Mouse (Mus musculus): ENCODE measurements around the gene Fam53b.

The Fam53b gene

DNA sequence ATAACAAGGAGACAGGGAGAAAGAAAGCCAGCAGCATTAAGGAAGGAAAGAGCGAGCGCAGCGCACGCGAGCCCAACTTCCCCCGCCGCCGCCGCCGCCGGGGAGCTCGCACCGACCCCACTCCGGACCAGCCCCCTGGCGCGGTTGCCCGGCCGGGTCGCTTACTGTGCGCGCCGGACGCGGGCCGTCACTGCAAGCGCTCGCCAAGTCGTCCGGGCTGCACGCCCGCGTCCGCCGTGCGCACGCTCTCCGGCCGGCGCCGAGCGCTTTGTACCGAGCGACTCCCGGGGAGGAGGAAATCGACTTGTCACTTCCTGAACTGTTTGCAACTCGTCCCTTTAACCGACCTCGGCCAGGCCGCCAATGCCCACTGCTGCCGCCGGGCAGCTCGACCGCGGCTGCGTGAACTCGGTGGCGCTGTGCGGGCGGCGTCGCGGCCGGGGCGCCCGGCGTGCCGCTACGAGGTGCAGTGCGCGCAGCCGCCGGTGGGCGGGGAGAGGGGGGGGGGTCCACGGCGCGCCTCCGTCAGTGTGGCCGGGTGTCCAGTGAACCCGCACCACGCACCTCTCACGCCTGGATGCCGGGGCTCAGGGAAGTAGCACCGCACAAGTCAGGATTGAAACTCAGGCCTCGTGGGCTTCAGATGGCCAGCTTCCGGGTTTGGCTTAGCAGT, at the start of gene Fam53b:
TSS of gene Fam53b (minus strand) at position 471 of the 673 bp plus-strand sequence.
- in situ Hi-C loops (cut with MboI, MseI): no loop called here

- in situ Hi-C loops (cut with MboI, MseI): no loop called here
Measured at GRCm38 (mm10) chr7:132859042-132859958, 45.6 kb upstream of the Fam53b start, which contains the start of gene Abraxas2. TSS of gene Abraxas2 (plus strand) at chr7:132859225.

DNA sequence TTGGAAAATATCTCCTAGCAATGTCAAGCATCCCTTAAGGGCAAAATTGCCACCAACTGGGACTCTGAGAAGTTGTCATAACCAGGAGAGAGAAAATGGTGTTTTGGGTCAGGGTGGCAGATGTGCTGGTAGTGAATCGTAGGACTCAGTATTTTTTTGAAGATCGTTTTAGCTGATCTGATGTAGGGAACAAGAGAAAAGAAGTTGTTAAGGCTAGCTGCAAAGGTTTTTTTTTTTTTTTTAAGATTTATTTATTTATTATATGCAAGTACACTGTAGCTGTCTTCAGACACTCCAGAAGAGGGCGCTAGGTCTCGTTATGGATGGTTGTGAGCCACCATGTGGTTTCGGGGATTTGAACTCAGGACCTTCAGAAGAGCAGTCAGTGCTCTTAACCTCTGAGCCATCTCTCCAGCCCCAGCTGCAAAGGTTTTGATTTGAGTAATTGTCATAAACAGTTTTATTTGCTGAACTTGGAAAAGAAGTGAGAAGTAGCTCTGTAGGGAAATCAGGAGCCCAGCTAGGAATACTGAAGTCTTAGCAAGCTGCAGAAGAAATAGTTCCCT, 44.4 kb upstream of the Fam53b start:
- in situ Hi-C loops (cut with MboI, MseI): no loop called here

DNA sequence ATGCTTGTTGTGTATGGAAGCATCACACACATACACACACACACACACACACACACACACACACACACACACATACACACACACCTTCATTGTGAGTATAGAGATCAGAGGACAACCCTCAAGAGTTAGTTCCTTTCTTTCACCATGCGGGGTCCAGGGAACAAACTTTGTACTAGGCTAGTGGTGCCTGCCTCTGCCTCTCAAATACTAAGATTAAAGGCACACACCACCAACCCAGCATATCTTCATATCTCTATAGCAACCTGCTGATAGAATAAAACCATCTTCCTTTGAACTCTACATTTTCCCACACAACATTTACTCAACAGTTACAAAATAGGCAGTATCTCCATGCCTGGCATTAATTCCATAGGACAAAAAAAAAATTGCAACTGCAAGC, 42.4 kb upstream of the Fam53b start:
- in situ Hi-C loops (cut with MboI, MseI): no loop called here

- in situ Hi-C loops (cut with MboI, MseI): no loop called here
Measured at GRCm38 (mm10) chr7:132853946-132854345, 40.3 kb upstream of the Fam53b start.

DNA sequence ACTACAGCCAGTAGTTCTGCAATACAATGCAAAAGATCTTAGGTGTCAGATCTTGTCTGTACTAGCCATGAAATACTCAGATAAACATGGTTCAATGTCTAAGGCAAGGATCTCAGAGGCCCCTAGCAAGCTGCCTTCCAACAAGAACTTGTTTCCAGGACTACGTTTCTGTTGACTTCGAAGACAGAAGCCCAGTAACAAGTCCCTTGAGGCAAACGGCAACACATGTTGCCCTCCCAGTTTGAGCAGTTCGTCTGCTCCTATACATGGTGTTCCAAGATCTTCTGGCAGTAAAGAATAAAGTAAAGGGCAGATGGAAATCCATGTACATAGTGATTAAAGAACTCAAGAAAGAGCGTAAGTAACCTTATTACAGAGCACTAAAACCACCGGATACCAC, 39.7 kb upstream of the Fam53b start:
- in situ Hi-C loops (cut with MboI, MseI): no loop called here

- in situ Hi-C loops (cut with MboI, MseI): no loop called here
Measured at GRCm38 (mm10) chr7:132852173-132852844, 38.6 kb upstream of the Fam53b start, which contains the start of gene Eef1akmt2. TSS of gene Eef1akmt2 (minus strand) at chr7:132852673.

GRCm38 (mm10) chr7:132843152-132843551, 29.5 kb upstream of the Fam53b start:
- in situ Hi-C loops (cut with MboI, MseI): no loop called here

DNA sequence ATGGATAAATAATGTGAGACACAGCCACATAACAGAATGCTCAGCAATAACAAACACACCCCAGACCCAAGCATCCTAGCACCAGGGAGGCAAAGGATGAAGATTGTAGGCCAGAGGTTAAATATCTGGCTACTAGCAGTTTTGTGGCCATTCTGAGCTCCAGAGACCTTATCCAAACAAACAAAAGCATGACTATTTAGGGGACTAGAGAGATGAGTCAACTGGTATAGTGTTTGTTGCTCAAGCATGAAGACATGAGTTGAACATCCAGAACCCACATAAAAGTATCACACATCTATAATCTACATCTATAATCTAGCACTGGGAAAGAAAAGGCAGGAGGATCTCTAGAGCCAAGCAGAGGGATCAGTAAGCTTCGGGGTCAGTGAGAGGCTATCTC, 28.8 kb upstream of the Fam53b start:
- in situ Hi-C loops (cut with MboI, MseI): no loop called here

GRCm38 (mm10) chr7:132841287-132841686, 27.6 kb upstream of the Fam53b start:
- in situ Hi-C loops (cut with MboI, MseI): no loop called here

GRCm38 (mm10) chr7:132830955-132831354, 17.3 kb upstream of the Fam53b start:
- in situ Hi-C loops (cut with MboI, MseI): no loop called here

DNA sequence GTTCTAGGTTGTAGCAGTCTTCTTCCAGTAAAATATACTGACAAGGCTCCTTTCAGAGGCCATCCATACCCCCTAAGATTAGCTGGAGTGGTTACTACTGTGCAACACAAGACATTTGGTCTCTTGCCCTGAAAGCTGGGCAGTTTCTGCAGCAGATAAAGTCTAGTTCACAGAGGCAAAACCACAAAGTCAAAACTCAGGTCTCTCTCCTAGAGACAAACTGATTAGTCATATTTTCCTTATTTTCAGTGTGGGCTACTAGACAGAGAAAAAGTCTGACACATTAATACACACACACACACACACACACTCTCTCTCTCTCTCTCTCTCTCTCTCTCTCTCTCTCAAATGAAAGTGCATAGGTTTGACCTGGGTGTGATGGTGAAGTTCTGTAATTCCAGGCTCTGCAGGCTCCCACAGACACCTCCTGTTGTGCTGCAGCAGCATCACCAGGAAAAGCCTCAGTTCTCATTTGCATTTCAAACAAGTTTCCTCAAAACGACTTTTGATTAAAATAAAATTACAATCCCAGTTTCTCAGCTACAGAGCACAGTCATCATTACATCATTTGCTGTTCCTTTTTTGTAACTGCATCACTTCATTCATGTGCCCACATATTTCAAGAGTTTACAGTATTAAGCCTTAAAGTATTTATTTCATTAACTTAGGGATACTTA, 10.8 kb upstream of the Fam53b start:
- in situ Hi-C loops (cut with MboI, MseI): no loop called here

GRCm38 (mm10) chr7:132823832-132824231, 10.1 kb upstream of the Fam53b start:
- in situ Hi-C loops (cut with MboI, MseI): no loop called here

- in situ Hi-C loops (cut with MboI, MseI): no loop called here
Measured at GRCm38 (mm10) chr7:132820692-132821091, 7.0 kb upstream of the Fam53b start.

GRCm38 (mm10) chr7:132817056-132817455, 3.4 kb upstream of the Fam53b start:
- in situ Hi-C loops (cut with MboI, MseI): no loop called here

GRCm38 (mm10) chr7:132816528-132816927, 2.8 kb upstream of the Fam53b start:
- in situ Hi-C loops (cut with MboI, MseI): no loop called here

- in situ Hi-C loops (cut with MboI, MseI): no loop called here
Measured at GRCm38 (mm10) chr7:132815081-132815480, 1.4 kb upstream of the Fam53b start.

DNA sequence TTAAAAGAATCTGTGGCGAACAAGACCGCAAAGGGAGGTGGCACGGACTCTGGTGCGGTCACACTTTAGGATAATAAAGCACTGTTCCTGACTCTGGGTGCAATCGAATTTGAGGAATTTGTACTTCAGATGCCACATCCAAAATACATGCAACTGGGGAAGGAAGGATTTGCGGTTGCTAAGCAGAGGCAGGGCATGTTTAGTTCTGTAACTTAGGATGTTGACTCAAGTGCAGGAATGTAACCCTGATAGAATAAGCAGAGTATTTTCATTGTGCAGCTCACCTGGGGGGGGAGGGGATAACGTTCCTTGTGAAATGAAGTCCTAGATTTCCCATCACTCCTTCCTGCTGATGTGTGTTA, 384 bp upstream of the Fam53b start:
- in situ Hi-C loops (cut with MboI, MseI): no loop called here

DNA sequence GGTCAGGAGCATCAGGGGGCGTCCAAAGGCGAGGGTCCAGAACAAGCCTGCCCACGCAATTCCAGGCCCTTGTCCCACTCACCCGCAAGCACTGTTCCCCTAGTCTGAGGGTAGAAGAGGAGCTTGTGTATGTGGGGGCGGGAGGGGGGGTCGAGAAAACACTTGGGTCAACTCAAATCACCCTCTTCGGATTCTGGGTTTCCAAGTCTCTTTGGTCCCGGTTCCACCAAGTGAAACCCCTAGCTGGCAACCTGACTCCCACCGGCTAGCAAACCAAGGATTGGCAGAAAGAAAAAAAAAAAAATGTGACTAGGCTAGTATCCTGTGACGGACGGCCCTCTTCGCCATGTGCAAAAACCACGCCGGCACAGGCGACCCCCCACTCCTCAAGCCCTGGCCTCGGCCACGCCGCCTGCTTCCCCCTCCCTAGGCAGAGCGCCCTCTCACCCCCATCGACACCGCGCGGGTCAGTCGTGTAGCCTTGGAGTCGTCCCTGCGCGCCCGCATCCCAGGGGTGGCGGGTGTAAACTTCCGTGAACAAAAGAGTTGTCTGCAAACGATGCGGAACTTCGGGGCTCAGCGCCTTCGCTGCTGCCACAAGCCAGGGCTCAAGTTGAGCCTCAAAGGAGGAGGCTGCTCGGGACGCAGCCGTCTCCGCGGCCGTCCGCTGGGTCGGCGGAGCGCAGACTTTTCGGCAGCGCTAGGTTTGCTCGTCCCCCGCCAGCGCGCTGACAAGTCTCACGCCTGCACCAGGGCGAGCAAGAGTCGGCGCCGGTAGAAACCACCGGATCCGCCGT, 869 bp downstream of the Fam53b start:
- in situ Hi-C loops (cut with MboI, MseI): no loop called here
